Mouse (Mus musculus): ENCODE results near the gene Rnf115. TPM values are rescaled to one million over a fixed set of nuclear protein-coding genes. Genes with fewer than 3 reads are reported as not detected.

Gene Rnf115
- polyA plus RNA-seq, 1 experiment from 2014 or later: 66.8 TPM

DNA sequence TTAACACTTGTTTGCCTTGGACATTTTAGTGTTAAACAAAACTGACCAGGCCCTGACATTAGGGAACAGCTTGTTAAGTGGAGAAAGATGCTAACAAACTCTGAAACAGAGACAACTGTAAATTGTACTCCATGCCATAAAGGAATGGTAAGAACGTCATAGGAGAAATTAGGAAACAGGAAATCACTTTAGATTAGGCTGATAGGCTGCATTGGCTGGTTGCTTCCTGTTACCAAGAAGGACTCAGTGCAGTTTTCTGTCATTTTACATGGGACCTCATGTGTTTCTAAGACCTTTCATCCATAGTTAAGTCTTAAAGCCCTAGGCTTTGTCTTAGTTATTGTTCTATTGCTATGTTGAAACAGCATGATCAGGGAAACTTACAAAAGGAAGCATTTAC, 19.4 kb downstream of the Rnf115 start:
- 0 out of 2 replicates have a peak, but pooled peaks cover 8% of the 10 kb centered on the region for H3K36me3 ChIP-seq (replicated peaks)
- no peak overlapping the region for H3K27ac ChIP-seq (replicated peaks)
- H3K27me3 ChIP-seq (replicated peaks; ENCODE audit: low read depth, poor library complexity, severe bottlenecking): no peaks in the 10 kb centered on the region
- WGBS: 57% methylated on average over 1 of the region's 1 CpGs
- H3K4me3 ChIP-seq: no peak overlapping the region
- no peaks in the 10 kb centered on the region for H3K9me3 ChIP-seq
- DNase-seq (ENCODE audit: low spot score): no peak
- 0 out of 2 replicates have a peak, but pooled peaks cover 5% of the 10 kb centered on the region for H3K4me1 ChIP-seq

GRCm38 (mm10) chr3:96755935-96756334, 28.5 kb downstream of the Rnf115 start:
- no peak overlapping the region for H3K4me3 ChIP-seq
- 94% methylated on average over 1 of the region's 1 CpGs for WGBS

DNA sequence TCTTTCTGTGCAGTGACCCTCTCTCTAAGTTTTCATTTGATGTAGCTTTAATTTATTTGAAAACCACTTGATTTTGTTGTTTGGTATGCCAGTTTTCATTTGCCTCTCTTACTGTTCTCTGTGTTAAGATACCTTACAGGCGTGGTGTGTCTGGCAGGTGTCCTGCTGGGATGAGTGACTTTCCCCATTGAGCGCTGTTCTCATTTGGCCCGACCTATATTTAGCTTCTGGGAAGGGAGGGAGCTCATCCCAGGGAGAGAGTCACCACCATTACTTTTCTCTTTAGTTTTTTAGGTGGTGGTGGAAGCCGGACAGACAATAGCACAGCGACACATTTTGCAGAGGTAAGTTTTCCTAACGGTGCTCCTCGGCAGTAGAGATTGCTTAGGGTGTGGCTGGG, 30.2 kb downstream of the Rnf115 start:
- H3K9me3 ChIP-seq: no peaks in the 10 kb centered on the region
- H3K36me3 ChIP-seq (replicated peaks): peaks cover 29% of the 10 kb centered on the region
- WGBS: 67% methylated on average over 7 of the region's 7 CpGs
- no peak for DNase-seq (ENCODE audit: low spot score)
- no peaks in the 10 kb centered on the region for H3K27me3 ChIP-seq (replicated peaks; ENCODE audit: low read depth, poor library complexity, severe bottlenecking)
- no peak overlapping the region for H3K4me3 ChIP-seq
- no peaks in the 10 kb centered on the region for H3K4me1 ChIP-seq
- no peak overlapping the region for H3K27ac ChIP-seq (replicated peaks)

More at GRCm38 (mm10) chr3:96755935-96756334, 28.5 kb downstream of the Rnf115 start:
- no peaks in the 10 kb centered on the region for H3K4me1 ChIP-seq
- H3K9me3 ChIP-seq: no peaks in the 10 kb centered on the region
- H3K27me3 ChIP-seq (replicated peaks; ENCODE audit: low read depth, poor library complexity, severe bottlenecking): no peaks in the 10 kb centered on the region
- no peak overlapping the region for H3K27ac ChIP-seq (replicated peaks)
- DNase-seq (ENCODE audit: low spot score): no peak
- H3K36me3 ChIP-seq (replicated peaks): peaks cover 21% of the 10 kb centered on the region

- no peaks in the 10 kb centered on the region for H3K9me3 ChIP-seq
- 92% methylated on average over 4 of the region's 4 CpGs for WGBS
- no peak overlapping the region for H3K4me3 ChIP-seq
- H3K27ac ChIP-seq (replicated peaks): no peak overlapping the region
- H3K36me3 ChIP-seq (replicated peaks): peaks cover 35% of the 10 kb centered on the region
- no peaks in the 10 kb centered on the region for H3K27me3 ChIP-seq (replicated peaks; ENCODE audit: low read depth, poor library complexity, severe bottlenecking)
- DNase-seq (ENCODE audit: low spot score): no peak
- H3K4me1 ChIP-seq: no peaks in the 10 kb centered on the region
Measured at GRCm38 (mm10) chr3:96759695-96760094, 32.2 kb downstream of the Rnf115 start.

- no peak overlapping the region for H3K4me3 ChIP-seq
- no peaks in the 10 kb centered on the region for H3K27me3 ChIP-seq (replicated peaks; ENCODE audit: low read depth, poor library complexity, severe bottlenecking)
- no peak for DNase-seq (ENCODE audit: low spot score)
- 95% methylated on average over 1 of the region's 1 CpGs for WGBS
- H3K4me1 ChIP-seq: no peaks in the 10 kb centered on the region
- no peaks in the 10 kb centered on the region for H3K9me3 ChIP-seq
- H3K27ac ChIP-seq (replicated peaks): no peak overlapping the region
- peaks cover 31% of the 10 kb centered on the region for H3K36me3 ChIP-seq (replicated peaks)
Measured at GRCm38 (mm10) chr3:96764528-96764927, 37.1 kb downstream of the Rnf115 start.

- Histone ChIP-seq H3K27me3 (replicated peaks; ENCODE audit: low read depth, poor library complexity, severe bottlenecking) (no peaks in the 10 kb centered on the region), H3K4me3 (no peak overlapping the region), H3K4me1 (no peaks in the 10 kb centered on the region), H3K9me3 (no peaks in the 10 kb centered on the region), H3K27ac (replicated peaks) (no peak overlapping the region), H3K36me3 (replicated peaks) (peaks cover 19% of the 10 kb centered on the region)
- no peak for DNase-seq (ENCODE audit: low spot score)
- 92% methylated on average over 5 of the region's 5 CpGs for WGBS
Measured at GRCm38 (mm10) chr3:96769971-96770370, 42.5 kb downstream of the Rnf115 start.

DNA sequence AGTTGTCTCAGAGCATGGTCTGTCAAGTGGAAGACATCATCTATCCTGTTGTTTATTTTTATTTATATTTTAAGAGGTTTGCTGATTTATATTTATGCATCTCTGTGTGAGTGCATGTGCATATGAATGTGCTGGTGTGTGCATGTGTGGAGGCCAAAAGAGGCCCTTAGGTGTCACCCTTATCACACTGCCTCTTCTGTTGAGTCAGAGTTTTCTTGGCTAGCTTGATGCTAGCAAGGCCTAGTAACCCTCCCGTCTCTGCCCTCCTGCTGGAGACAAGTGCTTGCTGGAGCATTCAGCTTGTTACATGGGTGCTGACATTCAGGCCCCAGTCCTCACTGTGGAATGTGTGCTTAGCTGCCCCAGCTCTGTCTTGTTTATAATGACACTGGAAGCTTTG, 45.5 kb downstream of the Rnf115 start:
- Histone ChIP-seq H3K36me3 (replicated peaks) (peaks cover 24% of the 10 kb centered on the region), H3K27me3 (replicated peaks; ENCODE audit: low read depth, poor library complexity, severe bottlenecking) (no peaks in the 10 kb centered on the region), H3K4me1 (no peaks in the 10 kb centered on the region), H3K27ac (replicated peaks) (no peak overlapping the region), H3K9me3 (no peaks in the 10 kb centered on the region), H3K4me3 (no peak overlapping the region)
- 48% methylated on average over 1 of the region's 1 CpGs for WGBS
- DNase-seq (ENCODE audit: low spot score): no peak

DNA sequence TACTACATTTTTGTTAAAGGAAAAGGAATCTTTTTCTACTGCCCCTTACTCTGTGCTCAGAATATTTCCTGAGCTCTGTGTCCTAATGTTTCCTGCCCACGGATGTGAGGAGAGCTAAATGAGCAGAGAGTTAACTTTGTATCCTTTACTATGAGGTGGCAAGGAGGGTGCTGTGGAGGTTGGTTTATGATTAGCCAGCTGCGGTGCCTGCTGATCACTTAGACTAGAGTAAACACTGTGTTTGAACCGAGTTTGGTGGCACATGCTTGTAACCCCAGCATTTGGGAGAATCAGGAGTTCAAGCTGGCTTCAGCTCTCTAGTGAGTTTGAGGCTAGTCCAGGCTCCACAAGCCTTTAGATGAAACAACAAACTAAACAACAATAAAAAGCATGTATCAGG, 49.7 kb downstream of the Rnf115 start:
- WGBS: 88% methylated on average over 3 of the region's 3 CpGs
- no peaks in the 10 kb centered on the region for H3K9me3 ChIP-seq
- DNase-seq (ENCODE audit: low spot score): no peak
- H3K4me1 ChIP-seq: no peaks in the 10 kb centered on the region
- no peak overlapping the region for H3K4me3 ChIP-seq
- no peaks in the 10 kb centered on the region for H3K27me3 ChIP-seq (replicated peaks; ENCODE audit: low read depth, poor library complexity, severe bottlenecking)
- H3K27ac ChIP-seq (replicated peaks): no peak overlapping the region
- peaks cover 34% of the 10 kb centered on the region for H3K36me3 ChIP-seq (replicated peaks)

DNA sequence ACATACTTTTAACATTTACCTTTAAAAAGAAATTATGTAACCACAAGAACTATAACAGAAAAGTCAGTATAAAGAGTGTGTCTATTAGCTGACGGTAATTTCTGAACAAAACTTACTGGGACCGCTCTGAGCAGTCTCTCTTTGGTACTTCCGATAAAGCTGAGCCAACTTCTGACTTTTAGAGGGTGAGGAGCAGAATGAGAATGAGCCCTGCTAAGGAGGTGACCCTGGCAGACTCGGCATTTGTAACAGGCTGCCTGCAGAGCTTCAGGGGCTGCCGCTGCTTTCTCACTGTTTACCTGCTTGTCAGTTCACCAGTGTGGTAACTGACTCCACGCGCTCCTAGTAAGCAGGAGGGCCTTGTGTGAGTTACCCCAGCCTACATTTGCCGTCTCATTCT, 54.8 kb downstream of the Rnf115 start:
- Histone ChIP-seq H3K9me3 (no peaks in the 10 kb centered on the region), H3K36me3 (replicated peaks) (peaks cover 43% of the 10 kb centered on the region), H3K4me3 (no peak overlapping the region), H3K27me3 (replicated peaks; ENCODE audit: low read depth, poor library complexity, severe bottlenecking) (no peaks in the 10 kb centered on the region), H3K4me1 (no peaks in the 10 kb centered on the region), H3K27ac (replicated peaks) (no peak overlapping the region)
- no peak for DNase-seq (ENCODE audit: low spot score)
- 81% methylated on average over 8 of the region's 8 CpGs for WGBS

DNA sequence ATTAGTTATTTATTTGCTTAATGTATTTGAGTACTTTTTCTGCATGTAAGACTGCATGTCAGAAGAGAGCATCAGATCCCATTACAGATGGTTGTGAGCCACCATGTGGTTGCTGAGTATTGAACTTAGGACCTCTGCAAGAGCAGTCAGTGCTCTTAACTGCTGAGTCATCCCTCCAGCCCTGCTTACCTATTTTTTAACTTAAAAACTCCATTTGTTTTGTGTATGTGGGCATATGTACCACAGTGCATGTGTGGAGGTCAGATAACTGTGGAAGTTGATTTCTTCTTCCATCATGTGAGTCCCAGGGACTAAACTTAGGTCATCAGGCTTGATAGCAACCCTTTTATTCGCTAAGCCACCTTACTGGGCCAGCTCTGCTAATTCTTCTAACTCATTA, 60.3 kb downstream of the Rnf115 start:
- H3K9me3 ChIP-seq: no peaks in the 10 kb centered on the region
- 89% methylated on average over 1 of the region's 1 CpGs for WGBS
- no peaks in the 10 kb centered on the region for H3K27me3 ChIP-seq (replicated peaks; ENCODE audit: low read depth, poor library complexity, severe bottlenecking)
- no peaks in the 10 kb centered on the region for H3K4me1 ChIP-seq
- no peak for DNase-seq (ENCODE audit: low spot score)
- H3K27ac ChIP-seq (replicated peaks): no peak overlapping the region
- peaks cover 75% of the 10 kb centered on the region for H3K36me3 ChIP-seq (replicated peaks)
- H3K4me3 ChIP-seq: no peak overlapping the region

GRCm38 (mm10) chr3:96788506-96788905, 61.0 kb downstream of the Rnf115 start:
- no peak overlapping the region for H3K4me3 ChIP-seq
- DNase-seq (ENCODE audit: low spot score): no peak
- no peaks in the 10 kb centered on the region for H3K4me1 ChIP-seq
- H3K36me3 ChIP-seq (replicated peaks): peaks cover 76% of the 10 kb centered on the region
- no peak overlapping the region for H3K27ac ChIP-seq (replicated peaks)
- no peaks in the 10 kb centered on the region for H3K9me3 ChIP-seq
- WGBS: 91% methylated on average over 8 of the region's 8 CpGs
- H3K27me3 ChIP-seq (replicated peaks; ENCODE audit: low read depth, poor library complexity, severe bottlenecking): no peaks in the 10 kb centered on the region

GRCm38 (mm10) chr3:96800254-96800653, 72.8 kb downstream of the Rnf115 start:
- no peaks in the 10 kb centered on the region for H3K4me1 ChIP-seq
- H3K27ac ChIP-seq (replicated peaks): no peak overlapping the region
- peaks cover 17% of the 10 kb centered on the region for H3K36me3 ChIP-seq (replicated peaks)
- no peaks in the 10 kb centered on the region for H3K27me3 ChIP-seq (replicated peaks; ENCODE audit: low read depth, poor library complexity, severe bottlenecking)
- no peak overlapping the region for H3K4me3 ChIP-seq
- DNase-seq (ENCODE audit: low spot score): no peak
- 85% methylated on average over 11 of the region's 11 CpGs for WGBS
- no peaks in the 10 kb centered on the region for H3K9me3 ChIP-seq

DNA sequence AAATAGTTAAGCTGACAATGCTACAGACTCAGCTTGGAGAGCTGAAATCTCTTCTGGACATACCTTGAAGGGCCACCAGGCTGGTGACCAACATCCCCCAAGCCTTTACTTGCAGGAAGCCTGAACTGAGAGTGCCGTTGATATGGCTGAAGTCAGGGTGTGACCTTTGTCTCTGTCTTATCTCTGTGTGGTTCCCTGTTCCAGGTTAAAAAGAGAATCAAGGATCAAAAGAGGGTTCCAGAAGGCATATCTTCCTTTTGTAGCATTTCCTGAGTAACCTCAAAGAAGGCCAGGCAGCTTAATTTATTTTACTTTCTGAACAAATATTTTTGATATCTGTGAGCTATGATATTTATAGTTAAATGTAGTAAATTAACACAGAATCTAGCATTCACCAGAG, 74.8 kb downstream of the Rnf115 start:
- Histone ChIP-seq H3K36me3 (replicated peaks) (peaks cover 11% of the 10 kb centered on the region; the same call in 1 of the 2 replicates), H3K27me3 (replicated peaks; ENCODE audit: low read depth, poor library complexity, severe bottlenecking) (no peaks in the 10 kb centered on the region), H3K4me1 (no peaks in the 10 kb centered on the region), H3K4me3 (no peak overlapping the region), H3K9me3 (no peaks in the 10 kb centered on the region), H3K27ac (replicated peaks) (no peak overlapping the region)
- no peak for DNase-seq (ENCODE audit: low spot score)
- 84% methylated on average over 1 of the region's 1 CpGs for WGBS

DNA sequence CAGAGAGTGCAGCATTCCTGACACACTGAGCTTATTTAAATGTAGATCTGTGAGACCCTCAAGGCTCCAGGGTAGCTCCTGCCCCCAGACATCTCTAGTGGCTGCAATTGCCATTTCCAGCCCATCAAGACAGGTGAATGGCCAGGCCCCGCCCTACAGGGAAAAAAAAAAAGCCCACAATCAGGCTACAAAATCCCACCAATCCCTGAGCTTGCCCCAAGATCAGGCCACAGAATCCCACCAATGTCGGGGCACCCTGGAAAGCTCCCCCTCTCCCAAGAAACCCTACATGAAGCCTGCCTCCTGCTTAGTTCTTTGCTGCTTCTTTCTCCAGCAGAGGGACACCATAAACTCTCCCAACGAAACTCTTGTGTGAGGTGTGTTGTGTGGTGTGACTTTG, 80.7 kb downstream of the Rnf115 start:
- Histone ChIP-seq H3K27ac (replicated peaks) (no peak overlapping the region), H3K36me3 (replicated peaks) (peaks cover 9% of the 10 kb centered on the region; the same call in 1 of the 2 replicates), H3K4me3 (no peak overlapping the region), H3K9me3 (no peaks in the 10 kb centered on the region), H3K4me1 (peaks cover 7% of the 10 kb centered on the region; the same call in 1 of the 2 replicates), H3K27me3 (replicated peaks; ENCODE audit: low read depth, poor library complexity, severe bottlenecking) (no peaks in the 10 kb centered on the region)
- 75% methylated on average over 3 of the region's 3 CpGs for WGBS
- DNase-seq (ENCODE audit: low spot score): no peak
